Mouse (Mus musculus) layer of hippocampus, postnatal 36 days (tissue): Measurements from ENCODE around the gene Asb13. TPM values are rescaled to one million over a fixed set of nuclear protein-coding genes. Genes with fewer than 3 reads are reported as not detected.

Source experiments
- DNase-seq, 2 experiments: peaks; one replicate each; pipeline ENCODE4 v3.0.0; 2022
- total RNA-seq, 2 experiments: library from RNA; stranded (reverse); gene quantifications; 2 replicates each; pipeline ENCODE4 v1.2.3; 2021

Gene Asb13
- total RNA-seq, 2 experiments from 2014 or later, result 31.5 to 34.5 TPM

DNA sequence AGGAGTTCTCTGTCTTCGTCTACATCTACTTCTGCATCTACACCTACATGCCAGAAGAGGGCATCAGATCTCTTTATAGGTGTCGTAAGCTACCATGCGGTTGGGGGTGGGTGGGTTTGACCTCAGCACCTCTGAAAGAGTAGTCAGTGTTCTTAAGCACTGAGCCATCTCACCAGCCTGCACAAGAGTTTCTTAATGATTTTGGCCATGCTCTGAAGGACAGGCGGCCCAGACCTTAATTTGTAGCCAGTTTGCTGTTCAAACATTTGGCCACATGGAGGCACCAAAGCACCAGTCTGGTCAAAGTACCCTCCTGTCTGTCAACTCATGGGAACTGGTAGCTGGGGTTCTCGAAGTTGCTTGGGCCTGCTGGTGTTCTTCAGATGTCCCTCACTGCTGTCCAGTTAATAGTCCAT lies 31.5 kb downstream of the Asb13 start:
- peak; percentile 58 to 64 for DNase-seq

DNA sequence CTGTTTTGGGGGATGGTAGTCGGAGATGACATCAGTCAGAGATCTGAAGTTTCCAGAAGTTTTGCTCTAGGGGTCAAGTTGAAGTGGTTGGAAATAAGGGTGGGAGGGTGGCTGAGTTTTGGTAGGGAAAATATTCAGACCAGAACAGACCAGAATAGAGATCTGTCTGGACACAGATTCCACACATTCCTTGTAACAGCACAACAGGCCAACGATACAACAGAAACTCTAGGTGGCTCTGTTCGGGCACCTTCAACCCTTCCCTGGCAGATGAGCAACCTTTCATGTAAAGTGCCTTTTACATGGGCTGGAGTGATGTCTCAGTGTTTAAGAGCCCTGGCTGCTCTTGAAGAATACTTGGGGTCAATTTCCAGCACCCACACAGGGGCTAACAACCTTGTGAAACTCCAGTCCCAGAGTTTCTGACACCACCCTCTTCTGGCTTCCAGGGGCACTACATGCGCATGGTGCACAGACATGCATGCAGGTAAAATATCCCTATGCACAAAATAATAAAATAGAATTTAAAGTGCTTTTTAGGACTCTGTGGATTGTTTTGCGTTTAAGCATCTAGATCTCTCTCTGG lies 33.5 kb downstream of the Asb13 start:
- DNase-seq, result no peak

DNA sequence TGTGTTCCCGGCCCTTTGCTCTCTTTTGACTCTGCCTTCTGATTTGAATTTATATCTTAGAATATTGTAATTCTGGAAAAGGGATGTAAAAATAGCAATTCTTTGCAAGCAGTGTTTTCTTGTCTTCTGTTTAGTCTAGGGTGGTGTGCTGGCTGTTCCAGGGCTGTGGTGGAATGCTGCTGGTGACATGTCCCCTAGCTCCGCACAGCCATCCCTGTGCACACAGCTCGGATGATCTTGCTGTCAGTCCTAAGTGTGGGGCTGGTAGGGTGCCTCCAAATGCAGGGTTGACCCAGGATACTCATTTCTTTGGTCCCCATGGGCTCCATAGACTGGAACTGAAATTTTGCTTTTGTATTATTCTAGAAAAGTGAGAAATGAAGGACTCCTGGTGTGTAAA lies 34.2 kb downstream of the Asb13 start:
- DNase-seq, result no peak

DNA sequence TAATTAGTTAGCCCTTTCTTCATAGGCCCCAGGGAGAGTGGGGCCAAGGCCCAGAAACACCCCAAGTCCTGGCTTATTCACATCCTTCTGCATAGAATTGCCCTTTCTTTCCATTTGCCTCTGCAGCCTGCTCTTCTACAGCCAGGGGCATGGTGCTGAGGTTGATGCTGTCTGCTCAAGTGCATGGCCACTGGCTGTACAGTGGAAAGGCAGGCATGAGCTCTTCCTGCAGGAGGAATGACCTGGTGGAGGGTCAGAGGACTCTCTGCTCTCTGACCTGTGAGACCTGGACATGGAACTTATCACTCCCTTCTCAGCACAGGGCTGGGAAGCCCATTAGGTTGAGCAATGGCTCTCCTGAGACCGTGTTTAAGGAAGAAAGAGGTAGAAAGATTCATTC lies 35.8 kb downstream of the Asb13 start:
- DNase-seq, result no peak

DNA sequence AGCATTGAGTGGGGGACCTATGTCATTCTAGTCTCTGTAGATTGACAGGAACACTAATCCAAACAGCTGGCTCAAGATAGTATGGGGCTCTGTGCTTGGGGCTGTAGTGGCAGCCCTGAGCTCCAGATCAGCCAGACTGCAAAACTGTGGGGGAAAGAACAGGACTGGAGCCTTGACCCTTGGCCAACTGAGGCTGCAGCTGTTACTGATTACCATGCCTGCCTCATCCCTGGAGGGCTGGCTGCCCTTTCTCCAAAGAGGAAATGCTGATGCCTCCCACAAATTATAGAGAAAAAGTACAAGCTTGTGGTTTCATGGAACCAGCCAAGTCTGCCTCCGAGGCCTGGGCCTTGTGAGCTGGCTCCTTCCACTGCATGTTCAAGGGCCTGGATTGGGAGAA lies 36.2 kb downstream of the Asb13 start:
- DNase-seq, result no peak

DNA sequence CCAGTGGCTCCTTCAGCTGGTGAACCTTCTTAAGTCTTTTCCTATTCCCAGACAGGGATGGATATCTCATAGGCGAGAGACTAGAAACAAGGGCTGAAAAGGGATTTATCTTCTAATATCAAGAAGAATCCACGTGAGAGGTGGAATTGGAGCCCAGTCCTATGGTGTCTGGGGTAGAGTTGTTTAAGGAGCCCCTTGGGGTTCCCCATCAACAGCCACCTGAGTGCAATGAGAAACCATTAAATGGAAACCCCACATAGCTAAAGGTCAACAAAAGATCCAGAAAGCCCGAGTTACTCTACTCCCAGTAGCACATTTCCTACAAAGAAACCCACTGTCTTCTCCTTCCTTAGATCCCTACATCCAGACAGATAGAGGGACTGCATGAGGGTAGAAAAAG lies 39.3 kb downstream of the Asb13 start:
- DNase-seq, result no peak

DNA sequence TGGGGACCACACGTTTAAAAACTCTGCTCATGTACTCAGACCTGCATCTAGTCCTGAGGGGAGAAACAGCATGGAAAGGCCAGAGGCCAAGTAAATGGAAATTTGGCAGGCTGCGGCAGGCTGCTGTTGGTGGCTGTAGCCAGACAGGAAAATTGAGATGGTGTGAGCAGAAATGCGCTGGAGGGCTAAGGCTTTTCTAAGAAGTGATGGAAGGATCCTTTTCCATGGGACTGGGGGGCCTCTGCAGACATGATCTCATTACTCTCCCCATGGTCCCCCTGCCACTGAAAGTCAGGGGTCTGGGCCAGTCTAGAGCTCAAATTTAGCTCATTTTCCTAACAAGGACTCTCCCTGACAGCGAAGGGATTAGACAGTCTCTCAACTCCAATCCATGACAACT lies 39.8 kb downstream of the Asb13 start:
- DNase-seq, result no peak

DNA sequence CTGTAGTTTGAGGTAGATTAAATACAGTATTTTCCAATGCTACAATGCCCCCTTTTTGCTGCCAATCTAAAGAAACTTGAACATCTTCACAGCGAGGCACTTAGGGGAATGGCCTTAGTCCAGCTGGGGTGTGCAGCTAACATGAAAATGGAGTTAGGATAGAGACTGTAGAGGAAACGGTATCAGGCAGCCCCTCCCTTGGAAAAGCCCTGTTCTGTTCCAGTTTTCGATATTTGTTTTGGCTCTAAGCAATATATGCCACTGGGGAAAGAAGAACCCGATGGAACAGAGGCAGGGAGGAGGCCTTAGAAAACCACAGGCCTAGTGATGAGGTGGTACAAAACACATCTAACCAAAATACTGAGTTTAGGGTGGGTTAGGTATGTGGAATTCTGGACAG lies 42.0 kb downstream of the Asb13 start:
- DNase-seq, result no peak

DNA sequence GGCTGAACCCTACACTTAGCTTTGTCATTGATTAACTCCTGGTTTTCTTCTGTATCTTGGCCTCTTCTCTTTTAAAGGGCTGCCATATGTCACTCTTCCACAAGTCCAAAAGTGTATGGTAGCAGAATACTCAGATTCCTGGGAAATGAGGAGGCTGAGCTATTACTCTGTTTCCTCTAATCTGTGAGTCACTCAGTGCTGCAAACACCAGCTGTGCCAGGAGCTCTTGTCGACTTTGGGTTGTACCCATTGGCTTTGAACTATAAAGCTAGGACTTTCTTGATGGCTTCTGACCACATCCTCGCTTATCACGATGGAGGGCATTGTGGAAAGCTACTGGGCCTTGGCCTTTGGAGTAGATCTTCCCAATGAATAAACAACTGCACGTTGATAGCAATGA lies 45.3 kb downstream of the Asb13 start:
- DNase-seq, result no peak

DNA sequence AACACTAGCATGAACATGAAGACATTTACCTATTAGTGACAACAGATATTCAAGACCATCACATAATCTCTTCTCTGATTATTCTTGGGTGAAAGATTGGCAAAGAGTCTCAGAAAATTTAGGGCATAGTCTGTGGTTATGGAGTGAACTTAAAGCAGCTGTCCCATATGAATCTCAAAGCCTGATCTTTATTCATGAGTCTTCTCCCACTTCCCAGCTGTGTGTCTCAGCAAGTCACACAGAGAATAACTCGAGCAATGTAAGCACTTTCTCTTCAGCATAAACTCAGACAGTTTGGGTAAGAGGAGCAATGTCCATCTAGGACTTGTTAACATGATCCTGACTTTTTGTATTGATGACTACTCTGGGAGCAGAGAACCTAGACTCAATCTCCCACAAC lies 52.5 kb downstream of the Asb13 start:
- DNase-seq, result no peak

DNA sequence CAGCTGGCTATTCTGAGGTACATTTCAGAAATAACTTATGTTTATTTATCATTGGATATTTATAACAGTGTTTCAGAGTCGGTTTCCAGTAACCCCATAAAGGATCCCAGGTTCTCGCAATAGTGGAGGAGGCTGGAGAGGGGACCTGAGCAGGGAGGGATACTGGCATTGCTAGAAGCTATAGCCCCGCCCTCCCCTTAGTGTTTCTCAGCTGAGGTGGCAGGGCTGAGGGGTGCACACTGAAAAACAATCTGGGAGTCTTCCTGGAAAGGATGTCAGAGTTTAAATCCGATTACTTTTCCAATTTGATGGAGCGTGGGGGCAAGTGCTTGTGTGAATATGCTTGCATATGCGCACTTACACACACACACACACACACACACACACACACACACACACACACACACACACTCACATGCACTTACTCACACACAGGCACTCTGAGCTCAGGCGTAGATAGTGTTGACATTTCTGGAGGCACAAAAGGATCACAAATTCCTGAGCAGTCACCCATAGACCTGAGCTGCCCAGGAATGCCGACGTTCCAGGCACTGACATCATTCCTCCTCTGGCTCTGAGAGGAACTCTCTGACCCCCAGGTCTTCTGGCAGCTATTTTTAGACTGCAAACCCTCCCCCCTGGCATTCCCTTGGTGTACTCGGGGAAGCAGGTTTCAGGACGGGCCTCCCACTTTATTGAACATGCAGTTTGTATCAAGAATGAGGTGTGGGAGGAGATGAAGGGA lies 60.9 kb downstream of the Asb13 start:
- no peak for DNase-seq

DNA sequence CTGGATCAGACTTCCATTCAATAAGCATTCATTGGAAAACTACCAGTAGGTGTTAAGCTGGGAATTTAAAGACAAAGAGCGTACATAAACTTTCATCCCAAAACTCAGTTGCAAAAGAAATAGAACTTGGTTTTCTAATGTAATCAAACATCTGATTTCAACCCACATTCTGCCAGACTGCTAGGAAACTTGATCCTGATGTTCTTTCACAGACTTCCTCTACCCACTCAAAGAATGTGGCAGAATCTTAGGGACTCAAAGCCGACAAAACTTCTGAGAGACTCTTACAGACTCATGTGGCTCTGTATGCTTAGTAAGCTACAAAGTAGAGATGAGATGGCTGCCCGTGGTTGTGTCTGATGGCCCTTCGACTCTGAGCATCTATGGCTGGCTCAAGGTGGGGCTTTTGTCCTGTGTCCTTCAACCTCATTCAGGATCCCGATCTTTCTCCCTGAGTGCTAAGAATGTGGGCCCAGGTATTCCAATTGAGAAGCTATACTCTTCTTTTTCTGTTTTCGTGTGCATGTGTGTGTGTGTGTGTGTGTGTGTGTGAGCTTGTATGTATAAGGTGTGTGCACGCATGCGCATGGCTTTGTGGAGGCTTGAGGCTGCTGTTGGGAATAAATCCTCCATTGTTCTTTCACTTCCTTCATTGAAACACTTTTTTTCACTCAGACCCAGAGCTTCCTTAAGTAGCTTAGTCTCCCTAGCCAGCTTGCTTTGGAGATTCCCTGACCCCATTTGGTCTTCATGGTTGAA lies 63.3 kb downstream of the Asb13 start:
- DNase-seq, result no peak

DNA sequence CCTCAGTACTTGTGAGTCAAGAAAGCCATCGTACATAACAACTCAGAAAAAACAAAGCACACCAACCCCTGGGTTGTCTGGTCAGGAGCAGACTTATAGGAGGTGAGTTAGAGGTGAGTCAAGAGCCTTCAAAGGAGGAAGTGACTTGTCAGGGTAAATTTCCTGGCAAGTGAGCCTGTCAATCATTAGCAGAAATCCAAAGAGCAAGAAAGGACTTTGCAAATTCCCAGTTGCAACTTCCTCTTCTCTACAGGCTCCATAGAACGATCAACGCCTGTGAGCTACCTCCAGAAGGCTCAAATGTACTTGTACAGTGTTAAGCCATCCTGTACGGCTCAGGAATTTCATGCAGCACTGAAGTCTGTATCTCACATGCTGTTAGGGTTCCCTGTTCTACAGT lies 66.9 kb downstream of the Asb13 start:
- DNase-seq, result no peak

Other genes with a start within 250 kb of the Asb13 start
- 100 to 1,000 TPM; 285 to 292 TPM for gene Gdi2, start 96.0 kb upstream of the Asb13 start, total RNA-seq
- gene Fam208b, start 22.9 kb upstream of the Asb13 start, total RNA-seq, result 10 to 100 TPM; 23.0 to 29.5 TPM
- gene Calml3, start 170.3 kb downstream of the Asb13 start, total RNA-seq, result not detected
- not detected for gene Calm4, start 203.7 kb downstream of the Asb13 start, total RNA-seq
- not detected for gene Calm5, start 220.1 kb downstream of the Asb13 start, total RNA-seq